Mouse (Mus musculus) left cerebral cortex, postnatal 4 days (tissue): ENCODE measurements at regions not wholly inside any gene's neighbourhood (a gene's known extent, or its start where the extent isn't known, plus 50 kb on each side); places are given as distances from the start of the nearest gene placed in this dataset.

Experiments used
- DNase-seq: peaks from one replicate; pipeline ENCODE4 v3.0.0-alpha.2; 2022
- intact Hi-C: fragments of 180-260 bp; cut with DNase I; formaldehyde crosslinking; loops from one replicate; pipeline ENCODE4 v1.15.1; 2025

DNA sequence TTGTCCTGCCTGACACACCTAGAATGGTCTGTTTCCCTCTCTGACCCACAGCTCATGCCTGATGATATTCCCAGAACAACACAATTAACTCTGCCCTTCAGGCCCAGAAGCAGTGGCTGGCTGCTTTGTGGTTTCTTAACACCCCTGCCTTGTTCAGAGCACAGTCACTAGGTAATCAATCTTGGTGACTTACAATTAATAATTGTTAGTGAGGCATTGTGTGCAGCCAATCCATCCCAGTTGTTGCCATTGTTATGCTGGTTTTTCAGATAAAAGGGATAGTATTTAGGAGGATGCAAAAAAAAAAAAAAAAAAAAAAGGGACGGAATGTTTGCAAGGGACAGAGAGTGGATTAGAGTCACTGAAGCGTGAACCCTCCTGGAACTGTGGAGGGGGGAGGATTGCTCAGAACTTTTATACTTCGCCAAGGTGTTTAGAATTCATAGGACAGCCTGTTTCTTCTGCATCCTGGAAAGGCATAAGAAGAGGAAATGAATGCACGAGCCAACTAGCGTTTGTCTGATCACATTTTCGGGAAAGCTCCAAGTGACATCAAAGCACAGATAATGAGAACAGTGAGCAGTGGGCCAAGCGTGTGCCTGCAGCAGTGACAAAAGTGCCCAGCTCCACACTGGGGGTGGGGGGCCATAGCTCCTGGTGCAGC lies 475.3 kb downstream of the Nedd1 start:
- DNase-seq: no peak
- intact Hi-C loops: no loop called here

- peak; percentile 81 for DNase-seq
- intact Hi-C loops: no loop called here
Observed at GRCm38 (mm10) chr10:92242714-92243440, 479.3 kb downstream of the Nedd1 start.

DNA sequence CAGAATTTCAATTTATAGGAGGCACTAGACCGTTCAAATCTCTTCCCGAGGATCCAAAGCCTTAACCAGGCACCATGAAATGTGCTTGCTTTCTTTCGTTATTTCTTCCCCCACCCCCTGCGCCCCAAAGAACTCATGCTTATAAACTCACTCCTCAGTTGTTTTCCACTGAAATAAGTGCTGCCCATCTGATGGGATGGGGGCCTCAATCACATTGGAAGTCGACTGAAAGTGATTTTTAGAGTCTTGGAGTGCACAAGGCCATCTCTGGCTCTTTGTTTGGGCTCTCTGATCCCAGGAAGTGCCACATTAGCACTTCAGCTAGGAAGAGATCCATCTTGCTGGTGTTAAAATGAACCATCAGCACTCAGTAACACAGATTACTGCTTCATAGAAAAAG lies 484.3 kb downstream of the Nedd1 start:
- intact Hi-C loops: no loop called here
- DNase-seq: no peak

GRCm38 (mm10) chr10:92232081-92232480 lies 490.1 kb downstream of the Nedd1 start:
- DNase-seq: no peak
- intact Hi-C loops: no loop called here

DNA sequence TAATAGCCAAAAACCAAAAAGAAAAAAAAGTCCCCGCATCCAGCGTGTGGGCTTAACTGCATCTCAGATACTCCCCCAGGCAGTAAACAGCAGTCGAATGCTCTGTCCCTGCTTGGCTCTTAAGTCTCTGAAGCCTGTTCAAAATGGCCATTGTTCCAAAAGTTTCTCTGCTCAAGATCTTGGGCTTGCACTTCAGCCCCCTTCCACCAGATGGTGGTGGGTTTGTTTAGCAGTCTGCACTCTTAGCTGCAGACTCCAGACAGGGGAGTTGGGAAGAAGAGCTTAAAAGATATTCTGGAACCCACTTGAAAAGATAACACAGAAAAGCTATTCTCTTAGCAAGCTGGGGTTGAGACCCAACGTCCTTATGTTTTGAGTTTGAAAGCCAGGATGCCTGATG lies 496.4 kb downstream of the Nedd1 start:
- intact Hi-C loops: no loop called here
- peak; percentile 25 for DNase-seq

- intact Hi-C loops: no loop called here
- DNase-seq: no peak
Observed at GRCm38 (mm10) chr10:92225071-92225470, 497.1 kb downstream of the Nedd1 start.

DNA sequence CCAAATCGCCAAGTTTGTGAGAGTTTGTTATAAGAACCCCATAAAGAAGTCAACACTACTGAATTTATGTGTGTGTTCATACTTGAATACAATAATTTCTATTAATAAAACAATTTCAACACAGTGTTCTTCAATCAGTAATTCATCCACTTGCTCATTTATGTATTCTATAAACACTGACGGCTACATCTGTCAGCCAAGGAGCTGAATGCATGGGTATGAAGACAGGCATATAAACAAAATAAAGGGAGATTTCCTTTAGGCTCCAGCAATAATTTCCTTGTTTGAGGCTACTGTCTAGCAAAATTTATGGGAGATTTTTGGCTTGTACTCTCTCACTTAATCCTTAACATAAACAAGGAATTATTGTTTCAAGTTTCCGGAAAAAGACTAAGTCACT lies 502.9 kb downstream of the Nedd1 start:
- no peak for DNase-seq

GRCm38 (mm10) chr10:92170856-92171255 lies 551.4 kb downstream of the Nedd1 start:
- DNase-seq: no peak
- intact Hi-C loops: no loop called here

More for the DNA sequence above, 502.9 kb downstream of the Nedd1 start:
- intact Hi-C loops: no loop called here

DNA sequence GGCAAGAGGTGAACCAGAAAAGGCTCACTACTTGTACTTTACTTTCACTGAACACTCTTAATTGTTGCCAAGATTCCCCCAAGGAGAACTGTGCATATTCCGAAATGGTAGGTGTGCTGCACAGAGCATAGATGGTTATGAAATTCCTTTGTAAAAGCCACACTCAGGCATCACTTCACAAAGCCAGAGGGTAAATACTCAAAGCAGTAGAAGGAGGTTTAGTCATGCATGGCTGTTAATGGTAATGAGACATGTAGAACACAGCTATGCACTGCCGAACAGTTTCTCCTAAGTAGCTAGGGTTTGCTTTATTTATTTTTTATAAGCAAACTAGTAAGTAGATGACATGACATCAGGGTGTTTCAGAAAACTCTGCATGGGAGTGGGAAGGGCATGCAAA lies 556.2 kb downstream of the Nedd1 start:
- intact Hi-C loops: no loop called here
- DNase-seq: no peak

DNA sequence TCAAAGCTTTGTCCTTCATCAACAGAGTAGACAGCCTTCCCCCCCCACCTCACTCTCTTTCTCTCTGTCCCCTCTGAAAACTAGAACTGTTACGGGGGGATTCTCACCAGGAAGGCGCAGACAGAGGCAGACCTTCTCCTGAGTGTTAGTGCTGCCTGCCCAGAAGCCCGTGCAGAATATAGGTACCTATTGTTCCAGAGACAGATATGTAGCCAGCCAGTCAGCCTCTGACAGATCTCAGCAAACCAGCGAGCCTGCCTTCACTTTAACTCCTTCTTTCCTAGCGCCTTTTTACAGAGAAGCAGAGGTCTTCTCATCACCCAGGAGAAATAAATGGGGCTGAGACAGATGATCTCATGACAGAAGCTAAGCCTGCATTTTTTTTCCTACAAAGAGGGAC lies 557.2 kb downstream of the Nedd1 start:
- DNase-seq: peak; percentile 19
- intact Hi-C loops: no loop called here

DNA sequence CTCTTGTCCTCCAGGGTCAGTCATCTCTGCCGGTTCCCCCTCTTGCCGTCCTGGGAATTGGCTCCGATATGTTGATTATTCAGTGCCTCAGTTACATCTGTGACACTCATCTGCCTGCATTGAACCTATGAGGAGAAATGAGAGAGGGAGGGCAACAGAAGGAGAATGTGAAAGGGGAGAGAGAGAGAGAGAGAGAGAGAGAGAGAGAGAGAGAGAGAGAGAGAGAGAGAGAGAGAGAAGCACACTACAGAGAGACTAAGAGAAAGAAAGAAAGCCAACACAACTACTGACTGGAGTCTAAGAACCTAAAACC lies 557.6 kb downstream of the Nedd1 start:
- intact Hi-C loops: no loop called here

GRCm38 (mm10) chr10:92163851-92164647 lies 558.2 kb downstream of the Nedd1 start:
- no peak for DNase-seq
- intact Hi-C loops: no loop called here

More for the DNA sequence above, 557.6 kb downstream of the Nedd1 start:
- DNase-seq: no peak

DNA sequence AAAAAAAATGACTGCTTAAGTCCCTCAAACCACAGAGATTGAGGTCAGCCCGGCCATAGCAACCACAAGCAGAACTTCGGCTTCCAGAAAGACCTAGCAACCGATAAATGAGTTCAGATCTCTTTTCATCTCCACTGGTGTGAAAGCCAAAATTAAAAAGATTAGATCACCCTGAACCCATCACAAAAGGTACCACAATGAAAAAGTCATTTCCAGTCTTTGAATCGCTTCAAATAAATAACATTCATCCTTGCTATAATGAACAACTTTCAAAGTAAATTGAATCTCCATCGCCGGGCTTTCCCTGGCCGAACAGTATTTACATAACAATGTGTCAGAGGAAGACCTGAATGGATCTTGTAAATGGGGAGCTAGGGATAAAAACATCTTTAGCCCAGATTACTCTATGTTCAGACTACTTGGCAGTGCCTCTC lies 559.1 kb downstream of the Nedd1 start:
- intact Hi-C loops: no loop called here
- DNase-seq: peak; percentile 5

- intact Hi-C loops: no loop called here
- peak; percentile 34 for DNase-seq
Observed at GRCm38 (mm10) chr10:92162473-92163011, 559.7 kb downstream of the Nedd1 start.

DNA sequence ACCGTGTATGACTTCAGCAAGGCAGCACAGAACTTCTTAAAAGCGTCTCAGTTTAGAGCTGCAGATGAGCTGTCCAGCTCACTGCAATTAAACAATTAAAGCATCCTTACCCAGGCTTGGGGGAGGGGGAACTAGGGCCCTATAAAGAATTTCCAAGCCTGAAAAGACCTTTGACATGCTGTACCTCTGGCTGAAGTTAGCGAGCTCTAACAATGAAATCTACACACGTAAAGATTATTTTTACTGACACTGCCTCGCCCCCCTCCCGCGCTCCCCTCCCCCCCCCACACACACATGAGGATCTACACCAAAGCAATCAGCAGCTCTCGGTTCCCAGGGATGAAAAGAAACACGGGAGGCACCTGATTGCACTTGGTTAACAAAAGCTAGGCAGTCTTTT lies 560.7 kb downstream of the Nedd1 start:
- intact Hi-C loops: no loop called here
- DNase-seq: no peak

- DNase-seq: no peak
- intact Hi-C loops: no loop called here
Observed at GRCm38 (mm10) chr10:92146263-92146662, 576.0 kb downstream of the Nedd1 start.

DNA sequence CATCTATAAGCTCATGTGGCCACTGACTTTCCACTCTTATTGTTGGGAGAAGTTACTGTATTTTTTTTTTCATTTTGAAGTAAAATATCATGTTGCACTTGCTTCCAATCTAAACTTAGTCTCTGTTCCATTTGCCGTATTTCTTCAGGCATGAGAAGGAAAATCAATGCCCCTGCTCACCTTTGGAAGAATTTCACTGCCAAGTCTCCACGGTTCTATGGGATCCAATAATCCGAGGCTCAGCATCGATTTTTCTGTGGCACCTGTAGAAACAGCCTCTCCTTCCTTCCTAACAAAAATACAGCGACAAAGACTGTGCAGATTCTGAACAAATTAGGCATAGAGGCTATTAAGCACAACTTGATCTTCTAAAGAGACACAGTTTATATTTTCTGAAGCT lies 586.7 kb downstream of the Nedd1 start:
- DNase-seq: no peak
- intact Hi-C loops: no loop called here

- DNase-seq: no peak
- intact Hi-C loops: no loop called here
Observed at GRCm38 (mm10) chr10:92112790-92113189, 609.4 kb downstream of the Nedd1 start.

- intact Hi-C loops: no loop called here
- DNase-seq: no peak
Observed at GRCm38 (mm10) chr10:92106331-92106730, 615.9 kb downstream of the Nedd1 start.

- intact Hi-C loops: no loop called here
Observed at GRCm38 (mm10) chr10:92103887-92104286, 618.3 kb downstream of the Nedd1 start.

GRCm38 (mm10) chr10:92102755-92103154 lies 619.5 kb downstream of the Nedd1 start:
- no peak for DNase-seq
- intact Hi-C loops: no loop called here

More at GRCm38 (mm10) chr10:92103887-92104286, 618.3 kb downstream of the Nedd1 start:
- no peak for DNase-seq
